Mouse (Mus musculus) neural tube, embryonic 14.5 days (tissue): ENCODE results near the gene Tgm7. TPM values are rescaled to one million over a fixed set of nuclear protein-coding genes. Genes with fewer than 3 reads are reported as not detected.

Source experiments
- ATAC-seq: fragments of 200-750 bp; cut with Nextera tagmentation; 2 replicates; pipeline ENCODE4 v1.8.0; 2017; ENCODE audit warnings: low read depth, mild to moderate bottlenecking, moderate TSS enrichment, moderate library complexity
- H3K27ac ChIP-seq: fragments of 300-500 bp; sonication (generic); 2 replicates; pipeline ENCODE4 v1.5.1; 2014; ENCODE audit warnings: low read depth, mild to moderate bottlenecking, control low read depth, low read length, moderate library complexity, mixed read lengths
- H3K27me3 ChIP-seq: fragments of 300-500 bp; sonication (generic); 2 replicates; pipeline ENCODE4 v1.6.1; 2014; ENCODE audit warnings: low read length; ENCODE audit not compliant: control insufficient read depth, insufficient read depth
- H3K36me3 ChIP-seq: fragments of 300-500 bp; sonication (generic); 2 replicates; pipeline ENCODE4 v1.6.1; 2014; ENCODE audit warnings: low read length, mixed read lengths; ENCODE audit not compliant: control insufficient read depth, insufficient read depth
- H3K4me1 ChIP-seq: fragments of 300-500 bp; sonication (generic); 2 replicates; pipeline ENCODE4 v1.6.1; 2014; ENCODE audit warnings: low read length; ENCODE audit not compliant: control insufficient read depth, insufficient read depth
- H3K4me2 ChIP-seq: fragments of 300-500 bp; sonication (generic); 2 replicates; pipeline ENCODE4 v1.6.1; 2014; ENCODE audit warnings: mild to moderate bottlenecking, low read depth, low read length, control low read depth
- H3K4me3 ChIP-seq: fragments of 300-500 bp; sonication (generic); 2 replicates; pipeline ENCODE4 v1.5.1; 2014; ENCODE audit warnings: low read depth, low read length, control low read depth, mixed read lengths
- H3K9ac ChIP-seq: fragments of 300-500 bp; sonication (generic); replicated peaks from 2 replicates; pipeline ENCODE4 v1.6.1; 2014; ENCODE audit warnings: low read depth, mild to moderate bottlenecking, control low read depth, low read length, mixed read lengths
- H3K9me3 ChIP-seq: fragments of 300-500 bp; sonication (generic); 2 replicates; pipeline ENCODE4 v1.6.1; 2016; ENCODE audit warnings: low read length; ENCODE audit not compliant: control insufficient read depth
- WGBS: fragments of 180-500 bp; shearing (Covaris S2); extraction: QIAGEN DNeasy Blood & Tissue Kit; methylation state at CpG from one replicate; pipeline ENCODE4 v1.1.7; 2014; 5-methylcytosine and 5-hydroxymethylcytosine counted together
- polyA plus RNA-seq: library from polyadenylated mRNA; unstranded; fragments of >200 nt; fragmentation: Nextera tagmentation; extraction: Ambion mirVana; gene quantifications from 2 replicates; pipeline ENCODE4 v1.2.1, GENCODE M21; 2014

Gene Tgm7
- polyA plus RNA-seq, 1 experiment from 2014 or later, result not detected

DNA sequence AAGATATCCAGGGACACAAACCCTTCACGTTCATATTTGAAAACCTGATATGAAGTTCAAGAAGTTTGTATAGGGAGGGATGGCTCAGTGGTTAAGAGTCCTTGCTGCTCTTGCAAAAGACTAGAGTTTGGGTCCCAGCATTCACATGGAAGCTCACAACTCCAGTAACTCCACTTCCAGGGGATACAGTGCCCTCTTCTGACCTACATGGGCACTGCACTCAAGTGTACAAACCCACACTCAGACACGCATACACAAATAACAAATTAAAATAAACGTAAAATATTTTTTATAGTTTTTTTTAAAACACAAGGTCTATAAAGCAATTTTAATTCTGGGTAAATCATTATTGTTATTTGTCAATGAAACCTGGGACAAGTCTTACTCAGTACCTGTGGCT is 21.1 kb downstream of the Tgm7 start:
- Histone ChIP-seq H3K36me3 (no peaks in the 10 kb centered on the region), H3K4me1 (no peaks in the 10 kb centered on the region), H3K4me3 (no peak overlapping the region), H3K9ac (no peak overlapping the region), H3K4me2 (no peak overlapping the region), H3K27me3 (no peaks in the 10 kb centered on the region), H3K9me3 (no peaks in the 10 kb centered on the region), H3K27ac (no peak overlapping the region)
- WGBS, result 89% methylated on average over 3 of the region's 3 CpGs
- no peak for ATAC-seq

DNA sequence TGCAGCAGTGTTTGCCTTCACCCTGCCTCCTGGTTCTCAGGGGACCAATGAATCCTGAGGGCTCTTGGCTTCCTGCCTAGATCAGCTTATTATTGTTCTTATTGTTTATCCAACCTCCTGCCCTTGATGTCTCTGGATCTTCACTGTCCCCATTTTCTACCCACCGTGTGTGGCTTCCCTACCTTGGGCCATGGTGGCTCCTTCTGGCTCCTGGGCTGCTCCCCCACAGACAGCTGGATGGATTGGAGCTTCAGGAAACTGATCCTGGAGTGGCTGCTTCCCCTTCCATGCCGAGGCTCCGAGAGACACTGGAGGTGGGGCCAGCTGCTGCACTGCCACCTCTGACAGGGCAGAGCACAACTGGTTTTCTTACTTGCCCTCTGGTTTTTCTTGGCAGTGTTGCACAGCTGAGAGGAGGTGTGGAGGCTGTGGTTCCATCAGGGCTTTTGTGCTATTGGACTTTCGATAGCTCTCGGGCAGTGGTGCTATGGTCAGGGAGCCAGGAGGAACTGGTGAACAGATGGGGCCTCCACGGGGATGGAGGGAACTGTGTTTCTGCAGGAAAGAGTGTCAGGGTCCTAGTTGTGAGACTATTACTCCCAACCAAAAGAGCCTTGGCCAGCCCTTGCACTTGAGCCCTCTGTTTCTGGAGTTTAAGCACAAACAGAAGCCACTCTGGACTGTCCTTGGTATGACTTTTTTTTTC is 24.0 kb downstream of the Tgm7 start, which contains the start of gene Tgm5:
TSS of gene Tgm5 (minus strand) at position 362 of the 706 bp plus-strand sequence.
- 44% methylated on average over 6 of the region's 6 CpGs for WGBS
- no peaks in the 10 kb centered on the region for H3K27me3 ChIP-seq
- H3K4me3 ChIP-seq, result no peak within 1 kb of the TSS
- no peaks in the 10 kb centered on the region for H3K9me3 ChIP-seq
- no peaks in the 10 kb centered on the region for H3K4me1 ChIP-seq
- no peak within 1 kb of the TSS for H3K27ac ChIP-seq
- no peak within 1 kb of the TSS for H3K9ac ChIP-seq
- ATAC-seq, result no peak
- H3K36me3 ChIP-seq, result no peaks in the 10 kb centered on the region
- no peak within 1 kb of the TSS for H3K4me2 ChIP-seq

- WGBS, result 85% methylated on average over 1 of the region's 1 CpGs
- Histone ChIP-seq H3K4me1 (no peaks in the 10 kb centered on the region), H3K27me3 (no peaks in the 10 kb centered on the region), H3K4me3 (no peak overlapping the region), H3K4me2 (no peak overlapping the region), H3K9ac (no peak overlapping the region), H3K36me3 (no peaks in the 10 kb centered on the region), H3K9me3 (no peaks in the 10 kb centered on the region), H3K27ac (no peak overlapping the region)
- ATAC-seq, result no peak
These were observed 27.0 kb downstream of the Tgm7 start for GRCm38 (mm10) chr2:121082626-121083025.

DNA sequence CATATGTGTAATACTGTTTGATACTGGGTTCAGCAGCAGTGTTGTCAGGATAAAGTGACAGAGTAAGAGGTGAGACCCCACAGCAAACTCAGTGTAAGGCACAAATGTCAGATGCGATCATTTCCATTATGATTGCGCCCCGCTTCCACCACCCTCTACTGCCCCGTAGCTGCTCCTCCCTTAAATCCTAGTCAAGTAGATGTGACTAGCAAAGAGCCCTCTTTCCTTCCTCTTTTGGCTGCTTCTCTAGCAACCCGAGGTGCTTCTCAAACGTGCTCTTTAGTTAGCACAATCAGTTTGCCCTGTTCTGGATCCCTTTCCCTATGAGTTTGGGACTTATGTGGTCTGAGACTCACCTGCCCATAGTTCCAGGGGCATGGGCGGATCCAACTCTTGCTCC is 34.8 kb downstream of the Tgm7 start:
- 81% methylated on average over 7 of the region's 7 CpGs for WGBS
- no peak overlapping the region for H3K4me3 ChIP-seq
- H3K27ac ChIP-seq, result no peak overlapping the region
- H3K27me3 ChIP-seq, result no peaks in the 10 kb centered on the region
- H3K9ac ChIP-seq, result no peak overlapping the region
- no peaks in the 10 kb centered on the region for H3K9me3 ChIP-seq
- no peak for ATAC-seq
- H3K4me2 ChIP-seq, result no peak overlapping the region
- H3K4me1 ChIP-seq, result no peaks in the 10 kb centered on the region
- H3K36me3 ChIP-seq, result no peaks in the 10 kb centered on the region

- H3K4me3 ChIP-seq, result no peak overlapping the region
- 86% methylated on average over 6 of the region's 6 CpGs for WGBS
- no peaks in the 10 kb centered on the region for H3K36me3 ChIP-seq
- H3K9me3 ChIP-seq, result no peaks in the 10 kb centered on the region
- H3K4me1 ChIP-seq, result no peaks in the 10 kb centered on the region
- ATAC-seq, result no peak
- no peaks in the 10 kb centered on the region for H3K27me3 ChIP-seq
- no peak overlapping the region for H3K27ac ChIP-seq
- H3K4me2 ChIP-seq, result no peak overlapping the region
- H3K9ac ChIP-seq, result no peak overlapping the region
These were observed 37.7 kb downstream of the Tgm7 start for GRCm38 (mm10) chr2:121071871-121072270.

DNA sequence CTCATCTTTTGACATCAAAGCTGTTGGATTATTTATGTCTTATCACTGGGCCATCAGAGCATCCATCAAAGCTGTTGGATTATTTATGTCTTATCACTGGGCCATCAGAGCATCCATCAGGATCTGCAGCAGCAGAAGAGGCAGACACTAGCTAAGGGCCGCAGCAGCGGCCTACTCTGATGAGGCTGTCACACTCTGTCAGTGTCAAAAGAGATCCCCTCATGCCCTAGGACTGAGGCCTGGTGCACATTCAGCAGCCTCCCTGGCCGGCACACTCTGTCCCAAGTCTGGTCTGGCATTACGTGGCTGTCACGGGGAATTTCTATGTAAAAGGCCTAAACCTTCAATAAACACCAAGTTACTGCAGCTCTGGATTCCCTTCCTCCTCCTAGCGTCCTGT is 40.1 kb downstream of the Tgm7 start:
- Histone ChIP-seq H3K9ac (no peak overlapping the region), H3K36me3 (no peaks in the 10 kb centered on the region), H3K4me3 (no peak overlapping the region), H3K9me3 (no peaks in the 10 kb centered on the region), H3K4me2 (no peak overlapping the region), H3K27me3 (no peaks in the 10 kb centered on the region), H3K4me1 (no peaks in the 10 kb centered on the region), H3K27ac (no peak overlapping the region)
- WGBS, result 60% methylated on average over 6 of the region's 6 CpGs
- no peak for ATAC-seq

- 61% methylated on average over 4 of the region's 4 CpGs for WGBS
- no peak overlapping the region for H3K9ac ChIP-seq
- no peak overlapping the region for H3K27ac ChIP-seq
- no peak overlapping the region for H3K4me2 ChIP-seq
- H3K9me3 ChIP-seq, result no peaks in the 10 kb centered on the region
- no peak for ATAC-seq
- H3K36me3 ChIP-seq, result no peaks in the 10 kb centered on the region
- no peaks in the 10 kb centered on the region for H3K27me3 ChIP-seq
- H3K4me3 ChIP-seq, result no peak overlapping the region
- no peaks in the 10 kb centered on the region for H3K4me1 ChIP-seq
These were observed 42.5 kb downstream of the Tgm7 start for GRCm38 (mm10) chr2:121067116-121067515.

DNA sequence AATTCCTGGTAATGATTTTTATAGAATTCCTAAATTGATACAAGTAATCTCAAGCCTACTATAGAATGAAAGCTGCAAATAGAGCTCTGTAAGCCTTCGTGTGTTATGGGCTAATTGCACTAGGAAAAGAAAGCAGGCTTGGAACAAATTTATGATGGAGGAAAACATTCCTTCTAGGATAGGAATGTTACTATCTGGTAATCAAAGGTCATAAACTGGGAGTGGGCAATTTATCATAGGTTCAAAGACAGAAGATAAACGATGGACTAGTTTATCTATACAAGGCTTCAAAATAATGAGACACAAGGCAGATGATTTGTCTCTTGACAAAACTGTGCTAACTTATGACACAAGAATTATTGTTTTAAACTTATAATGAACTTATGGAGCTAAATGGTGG is 48.3 kb downstream of the Tgm7 start:
- no peak overlapping the region for H3K4me3 ChIP-seq
- no peaks in the 10 kb centered on the region for H3K9me3 ChIP-seq
- H3K27me3 ChIP-seq, result no peaks in the 10 kb centered on the region
- no peak overlapping the region for H3K4me2 ChIP-seq
- no peak overlapping the region for H3K27ac ChIP-seq
- no peaks in the 10 kb centered on the region for H3K36me3 ChIP-seq
- H3K4me1 ChIP-seq, result no peaks in the 10 kb centered on the region
- H3K9ac ChIP-seq, result no peak overlapping the region
- 54% methylated on average over 2 of the region's 2 CpGs for WGBS
- ATAC-seq, result no peak

DNA sequence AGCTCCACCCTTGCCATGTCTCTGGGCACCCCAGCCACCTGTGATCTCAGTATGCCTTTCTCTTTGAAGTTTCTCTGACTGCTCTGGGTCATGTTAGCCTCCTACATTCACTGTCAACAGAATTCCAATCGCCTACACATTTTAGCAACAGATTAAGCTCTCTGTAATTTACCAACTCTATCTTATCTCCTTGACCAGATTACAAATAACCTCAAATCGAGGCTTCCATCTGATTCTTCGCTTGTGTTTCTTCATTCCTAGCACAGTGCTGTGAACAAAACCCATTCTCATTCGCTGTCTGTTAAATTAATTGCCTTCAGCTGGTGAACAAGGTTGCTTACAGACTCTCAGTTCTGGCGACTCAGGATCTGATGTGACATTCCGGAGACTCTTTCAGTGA is 51.6 kb downstream of the Tgm7 start:
- H3K4me1 ChIP-seq, result no peaks in the 10 kb centered on the region
- no peak for ATAC-seq
- WGBS, result 75% methylated on average over 6 of the region's 6 CpGs

More for the DNA sequence above, 51.6 kb downstream of the Tgm7 start:
- Histone ChIP-seq H3K4me2 (no peak overlapping the region), H3K9me3 (no peaks in the 10 kb centered on the region), H3K4me3 (no peak overlapping the region), H3K27me3 (no peaks in the 10 kb centered on the region), H3K27ac (no peak overlapping the region), H3K36me3 (no peaks in the 10 kb centered on the region), H3K9ac (no peak overlapping the region)
